Mouse (Mus musculus): ENCODE measurements around the gene Gm10563.
A peak's percentile ranks its signal among the peaks of the same experiment; 100 is the strongest.
"Not testable (repeated sequence)": the region's sequence is repeated elsewhere in the genome, so short reads cannot be mapped to it uniquely, and the experiment has no call there.

Gm10563 gene

GRCm38 (mm10) chr4:155645308-155645707 lies at the start of gene Gm10563:
TSS of gene Gm10563 (minus strand) at chr4:155645408.
- DNase-seq (ENCODE audit: low spot score), result not testable (repeated sequence)

DNA sequence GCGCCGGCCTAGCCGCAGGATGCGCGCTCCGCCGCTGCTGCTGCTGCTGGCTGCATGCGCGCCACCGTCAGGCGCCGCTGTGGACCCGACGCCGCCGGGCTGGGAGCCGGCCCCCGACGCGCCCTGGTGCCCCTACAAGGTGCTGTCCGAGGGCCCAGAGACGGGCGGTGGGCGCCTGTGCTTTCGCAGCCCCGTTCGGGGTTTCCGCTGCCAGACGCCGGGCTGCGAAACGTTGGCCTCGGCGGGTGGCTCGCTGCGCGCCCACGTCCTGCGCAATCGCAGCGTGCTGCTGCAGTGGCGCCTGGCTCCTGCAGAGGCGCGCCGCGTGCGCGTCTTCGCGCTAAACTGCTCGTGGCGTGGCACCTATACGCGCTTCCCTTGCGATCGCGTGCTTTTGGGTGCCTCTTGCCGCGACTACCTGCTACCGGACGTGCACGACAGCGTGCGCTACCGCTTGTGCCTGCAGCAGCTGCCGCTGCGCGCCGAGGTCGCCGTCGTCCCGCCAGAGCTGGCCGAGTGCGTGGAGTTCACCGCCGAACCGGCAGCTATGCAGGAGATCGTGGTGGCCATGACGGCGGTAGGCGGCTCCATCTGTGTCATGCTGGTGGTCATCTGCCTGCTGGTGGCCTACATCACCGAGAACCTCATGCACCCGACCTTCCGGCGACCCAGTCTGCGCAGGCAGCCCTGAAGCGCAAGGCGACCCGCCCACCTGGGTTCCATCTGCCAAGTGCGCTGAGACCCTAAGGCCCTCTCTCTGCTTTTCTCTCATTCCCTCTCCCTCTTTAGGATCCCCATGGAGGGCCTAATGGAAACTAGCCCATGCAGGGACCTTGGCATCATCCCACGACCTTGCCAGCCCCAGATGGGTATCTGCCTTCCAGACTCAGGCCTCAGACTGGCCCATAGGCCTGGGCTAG lies 49.5 kb upstream of the Gm10563 start:
- DNase-seq (ENCODE audit: low spot score), result no peak

GRCm38 (mm10) chr4:155694111-155694481 lies 48.9 kb upstream of the Gm10563 start, which contains the start of gene Fndc10:
TSS of gene Fndc10 (plus strand) at chr4:155694342.
- DNase-seq (ENCODE audit: low spot score), result no peak

DNA sequence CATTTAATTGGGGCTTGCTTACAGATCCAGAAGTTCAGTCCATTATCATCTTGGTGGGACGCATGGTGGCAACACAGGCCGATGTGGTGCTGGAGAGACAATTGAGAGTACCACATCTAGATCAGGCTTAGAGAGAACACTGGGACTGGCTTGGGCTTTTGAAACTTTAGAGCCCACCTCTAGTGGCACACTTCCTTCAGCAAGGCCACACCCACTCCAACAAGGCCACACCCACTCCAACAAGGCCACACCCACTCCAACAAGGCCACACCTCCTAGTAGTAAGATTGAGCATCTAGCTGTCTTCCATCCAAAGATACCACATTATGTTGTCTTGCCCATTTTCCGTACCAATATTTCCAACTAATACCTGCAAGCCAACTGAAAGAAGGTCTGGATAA lies 47.2 kb upstream of the Gm10563 start:
- no peak for DNase-seq (ENCODE audit: low spot score)

- DNase-seq (ENCODE audit: low spot score), result peak; percentile 39
These were observed 45.6 kb upstream of the Gm10563 start for GRCm38 (mm10) chr4:155690571-155691375.

GRCm38 (mm10) chr4:155687764-155688163 lies 42.6 kb upstream of the Gm10563 start:
- not testable (repeated sequence) for DNase-seq (ENCODE audit: low spot score)

GRCm38 (mm10) chr4:155683670-155684277 lies 38.6 kb upstream of the Gm10563 start:
- DNase-seq (ENCODE audit: low spot score), result not testable (repeated sequence)

GRCm38 (mm10) chr4:155675991-155676390 lies 30.8 kb upstream of the Gm10563 start:
- peak; percentile 80 for DNase-seq (ENCODE audit: low spot score)

- DNase-seq (ENCODE audit: low spot score), result no peak
These were observed 26.9 kb upstream of the Gm10563 start for GRCm38 (mm10) chr4:155672082-155672481.

DNA sequence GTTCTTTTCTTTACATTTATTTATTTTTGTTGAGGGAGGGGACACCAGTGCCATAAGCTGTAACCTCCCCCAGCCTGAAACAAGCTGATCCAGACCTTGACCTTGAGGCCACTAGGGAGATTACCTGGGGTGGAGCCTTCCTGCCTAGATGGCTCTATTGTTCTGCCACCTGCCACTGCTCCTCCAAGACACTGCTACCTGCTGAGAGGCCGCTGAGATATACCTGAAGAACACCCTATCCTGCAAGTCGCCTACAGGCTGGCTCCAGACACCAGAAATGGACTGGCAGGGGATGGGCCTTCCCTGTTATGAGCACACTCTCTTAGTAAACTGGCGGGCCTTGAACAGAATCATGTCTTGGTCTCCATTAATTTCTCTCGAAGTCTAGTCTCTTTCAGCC lies 25.0 kb upstream of the Gm10563 start:
- DNase-seq (ENCODE audit: low spot score), result not testable (repeated sequence)

GRCm38 (mm10) chr4:155669598-155670075 lies 24.4 kb upstream of the Gm10563 start:
- DNase-seq (ENCODE audit: low spot score), result no peak

DNA sequence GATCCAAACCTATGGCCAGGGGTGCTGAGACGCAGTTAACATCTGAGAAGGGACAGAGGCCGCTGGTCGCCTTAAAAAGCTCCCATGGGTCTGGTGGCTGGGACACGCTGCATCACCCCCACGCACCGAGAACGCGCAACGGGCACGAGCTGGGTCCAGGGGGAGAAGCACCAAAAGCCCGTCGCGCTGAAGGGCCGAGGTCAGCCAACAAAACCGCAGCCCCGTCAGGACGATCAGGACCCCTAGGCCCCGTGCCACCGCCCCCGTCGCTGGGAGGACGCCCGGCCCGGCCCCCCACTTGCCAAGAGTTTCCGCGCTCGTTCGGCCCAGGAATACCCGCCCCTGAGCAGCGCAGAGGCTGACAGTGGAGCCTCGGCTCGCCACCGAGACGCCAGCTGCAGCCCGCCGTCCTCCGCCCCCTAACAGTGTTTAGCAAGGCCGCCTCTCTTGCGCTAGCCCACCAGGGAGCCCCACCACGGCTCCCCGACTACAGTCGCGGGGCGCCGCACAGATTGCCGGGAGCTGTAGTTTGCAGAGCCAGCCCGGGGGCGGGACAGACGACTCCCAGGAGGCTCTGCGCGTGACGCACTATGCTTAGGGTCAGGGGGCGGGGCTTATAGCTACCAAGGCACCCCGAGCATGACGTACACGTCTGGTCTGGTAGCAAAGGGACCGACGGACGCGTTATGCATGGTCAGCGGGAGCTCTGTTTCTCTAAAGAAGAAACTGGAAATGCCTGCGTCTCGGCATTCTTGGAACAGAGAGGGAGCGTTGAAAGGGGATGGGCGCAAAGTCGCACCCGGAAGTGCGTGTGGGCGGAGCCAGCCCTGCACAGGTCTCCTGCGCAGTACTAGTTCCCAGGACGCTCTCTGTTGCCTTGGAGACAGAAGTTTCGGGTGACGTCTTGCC lies 23.7 kb upstream of the Gm10563 start, which contains the start of gene Mib2:
TSS of gene Mib2 (minus strand) at position 510 of the 909 bp plus-strand sequence.
- DNase-seq (ENCODE audit: low spot score), result peak; percentile 96

GRCm38 (mm10) chr4:155666903-155667302 lies 21.7 kb upstream of the Gm10563 start:
- no peak for DNase-seq (ENCODE audit: low spot score)

- peak; percentile 21 for DNase-seq (ENCODE audit: low spot score)
These were observed 15.4 kb upstream of the Gm10563 start for GRCm38 (mm10) chr4:155660641-155661040.

GRCm38 (mm10) chr4:155658961-155659360 lies 13.8 kb upstream of the Gm10563 start:
- no peak for DNase-seq (ENCODE audit: low spot score)

DNA sequence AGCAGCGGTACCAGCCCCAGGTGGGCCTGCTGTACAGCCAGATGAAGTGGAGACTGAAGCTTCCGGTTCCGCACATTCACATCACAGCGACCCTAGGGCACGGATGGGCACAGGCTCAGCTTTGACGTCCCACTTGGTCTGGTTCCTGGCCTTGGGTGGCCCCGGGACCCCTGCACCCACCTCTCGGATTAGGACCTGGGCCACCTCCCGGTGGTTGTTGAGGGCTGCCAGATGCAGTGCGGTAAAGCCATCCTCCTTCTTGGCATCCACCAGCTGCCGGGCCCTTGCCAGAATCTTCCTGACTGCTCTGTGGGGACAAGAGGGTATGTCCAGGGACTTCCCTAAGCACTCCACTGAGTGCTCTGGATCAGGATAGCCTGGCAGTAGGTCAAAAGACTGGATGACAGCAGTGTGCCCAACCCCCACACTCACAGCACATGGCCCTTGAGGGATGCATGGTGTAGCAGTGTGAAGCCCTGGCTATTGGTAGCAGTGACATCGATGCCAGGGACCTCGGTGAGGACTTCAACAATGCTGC lies 11.1 kb upstream of the Gm10563 start:
- DNase-seq (ENCODE audit: low spot score), result no peak

DNA sequence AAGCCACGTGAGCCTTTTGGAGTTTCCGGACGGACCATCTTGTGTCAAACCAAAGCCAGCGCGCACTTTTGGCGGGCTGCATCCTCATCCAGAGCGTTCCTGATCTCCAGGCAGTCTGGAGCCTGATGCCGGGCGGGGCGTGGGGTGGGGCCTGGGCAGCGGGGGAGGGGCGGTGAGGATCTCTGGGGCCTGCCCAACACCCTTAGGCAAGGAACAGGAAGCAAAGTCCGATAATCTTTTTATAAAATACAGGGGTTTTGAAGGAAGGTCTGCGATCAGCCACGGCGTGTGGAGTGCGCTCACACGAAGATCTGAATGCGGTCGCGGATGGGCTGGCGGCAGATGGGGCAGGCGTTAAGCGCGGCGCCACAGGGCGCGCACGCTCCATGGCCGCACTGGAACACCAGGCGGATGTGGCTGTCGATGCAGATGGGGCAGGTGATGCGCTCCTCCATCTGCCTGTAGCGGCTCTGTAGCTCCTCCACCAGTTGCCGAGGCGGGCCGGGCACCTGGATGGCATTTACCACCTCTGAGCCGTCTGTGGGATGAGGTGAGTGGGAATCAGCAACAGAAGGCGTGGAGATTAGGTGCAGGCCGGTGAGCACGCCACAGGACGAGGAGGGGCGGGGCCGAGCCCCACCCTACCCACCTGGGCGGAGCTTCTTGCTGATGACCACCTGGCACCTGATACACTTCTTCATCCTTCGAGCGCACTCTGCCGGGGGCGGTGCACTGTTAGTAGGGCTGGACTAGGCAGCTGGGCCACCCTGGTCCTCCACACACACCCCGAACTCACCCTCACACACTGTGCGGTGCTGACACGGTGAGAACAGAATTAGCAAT lies 9.5 kb upstream of the Gm10563 start:
- no peak for DNase-seq (ENCODE audit: low spot score)

- DNase-seq (ENCODE audit: low spot score), result no peak
These were observed 8.9 kb upstream of the Gm10563 start for GRCm38 (mm10) chr4:155654183-155654455.

GRCm38 (mm10) chr4:155653451-155654182 lies 8.4 kb upstream of the Gm10563 start:
- peak; percentile 30 for DNase-seq (ENCODE audit: low spot score)
